Mouse (Mus musculus) E14TG2a.4 (cell line): ENCODE results near the gene Abhd12.

Source experiments
- H3K27me3 ChIP-seq: 2 replicates; pipeline ENCODE4 v1.6.1; 2014; ENCODE audit warnings: low read length, control low read depth; ENCODE audit not compliant: insufficient read depth
- H3K36me3 ChIP-seq: 2 replicates; pipeline ENCODE4 v1.6.1; 2014; ENCODE audit warnings: low read length, control low read depth; ENCODE audit not compliant: insufficient read depth
- H3K4me1 ChIP-seq: replicated peaks from 2 replicates; pipeline ENCODE4 v1.6.1; 2014; ENCODE audit warnings: low read depth, low read length, control low read depth
- H3K4me3 ChIP-seq: replicated peaks from 2 replicates; pipeline ENCODE4 v1.5.1; 2014; ENCODE audit warnings: mild to moderate bottlenecking, low read length
- H3K9me3 ChIP-seq: 2 replicates; pipeline ENCODE4 v1.6.1; 2014; ENCODE audit warnings: low read length, control low read depth
- CTCF ChIP-seq: conservative IDR thresholded peaks from 2 replicates; pipeline ENCODE4 v1.5.1; 2014; ENCODE audit warnings: low read length
- NANOG ChIP-seq: IDR thresholded peaks from 2 replicates; pipeline ENCODE4 v1.6.1; 2014; ENCODE audit warnings: borderline replicate concordance, low read length, mixed read lengths
- POU5F1 ChIP-seq: IDR thresholded peaks from 2 replicates; pipeline ENCODE4 v1.6.1; 2014; ENCODE audit warnings: low read length, borderline replicate concordance

Gene Abhd12

GRCm38 (mm10) chr2:150818742-150819141 is 85.8 kb downstream of the Abhd12 start:
- Histone ChIP-seq H3K27me3 (no peaks in the 10 kb centered on the region), H3K36me3 (peaks cover 41% of the 10 kb centered on the region), H3K4me1 (no peaks in the 10 kb centered on the region), H3K4me3 (no peak overlapping the region), H3K9me3 (no peaks in the 10 kb centered on the region)
- TF ChIP-seq CTCF (no peak), NANOG (no peak), POU5F1 (no peak)

- TF ChIP-seq POU5F1 (no peak), NANOG (no peak), CTCF (no peak)
- H3K9me3 ChIP-seq: no peaks in the 10 kb centered on the region
- H3K4me1 ChIP-seq: no peaks in the 10 kb centered on the region
- H3K36me3 ChIP-seq: peaks cover 46% of the 10 kb centered on the region
- H3K27me3 ChIP-seq: no peaks in the 10 kb centered on the region
- H3K4me3 ChIP-seq: no peak overlapping the region
Observed at GRCm38 (mm10) chr2:150816676-150817402, 87.7 kb downstream of the Abhd12 start.

- H3K36me3 ChIP-seq: peaks cover 44% of the 10 kb centered on the region
- H3K4me3 ChIP-seq: no peak overlapping the region
- no peaks in the 10 kb centered on the region for H3K27me3 ChIP-seq
- no peaks in the 10 kb centered on the region for H3K9me3 ChIP-seq
- H3K4me1 ChIP-seq: peaks cover 10% of the 10 kb centered on the region
- no peak for TF ChIP-seq CTCF
- TF ChIP-seq NANOG: no peak
- TF ChIP-seq POU5F1: no peak
Observed at GRCm38 (mm10) chr2:150812816-150813215, 91.7 kb downstream of the Abhd12 start.

GRCm38 (mm10) chr2:150810603-150811002 is 93.9 kb downstream of the Abhd12 start:
- Histone ChIP-seq H3K36me3 (peaks cover 30% of the 10 kb centered on the region), H3K4me1 (peaks cover 10% of the 10 kb centered on the region), H3K9me3 (no peaks in the 10 kb centered on the region), H3K27me3 (no peaks in the 10 kb centered on the region), H3K4me3 (no peak overlapping the region)
- TF ChIP-seq CTCF (no peak), NANOG (no peak), POU5F1 (no peak)

GRCm38 (mm10) chr2:150808812-150809211 is 95.7 kb downstream of the Abhd12 start:
- TF ChIP-seq CTCF (no peak), POU5F1 (no peak), NANOG (no peak)
- H3K27me3 ChIP-seq: no peaks in the 10 kb centered on the region
- peaks cover 10% of the 10 kb centered on the region for H3K4me1 ChIP-seq
- no peak overlapping the region for H3K4me3 ChIP-seq
- H3K9me3 ChIP-seq: no peaks in the 10 kb centered on the region
- H3K36me3 ChIP-seq: peaks cover 23% of the 10 kb centered on the region

GRCm38 (mm10) chr2:150808381-150808780 is 96.2 kb downstream of the Abhd12 start:
- H3K9me3 ChIP-seq: no peaks in the 10 kb centered on the region
- peaks cover 22% of the 10 kb centered on the region for H3K36me3 ChIP-seq
- no peak overlapping the region for H3K4me3 ChIP-seq
- no peaks in the 10 kb centered on the region for H3K27me3 ChIP-seq
- peaks cover 10% of the 10 kb centered on the region for H3K4me1 ChIP-seq
- TF ChIP-seq POU5F1 (no peak), CTCF (no peak), NANOG (no peak)

GRCm38 (mm10) chr2:150803035-150803434 is 101.5 kb downstream of the Abhd12 start:
- H3K36me3 ChIP-seq: no peaks in the 10 kb centered on the region
- H3K4me3 ChIP-seq: no peak overlapping the region
- no peaks in the 10 kb centered on the region for H3K4me1 ChIP-seq
- no peaks in the 10 kb centered on the region for H3K27me3 ChIP-seq
- H3K9me3 ChIP-seq: no peaks in the 10 kb centered on the region
- TF ChIP-seq CTCF (peak; percentile 25; the same call in 1 of the 2 replicates), NANOG (no peak)

- Histone ChIP-seq H3K4me1 (no peaks in the 10 kb centered on the region), H3K4me3 (no peak overlapping the region), H3K9me3 (no peaks in the 10 kb centered on the region), H3K27me3 (no peaks in the 10 kb centered on the region), H3K36me3 (no peaks in the 10 kb centered on the region)
- TF ChIP-seq POU5F1 (no peak), CTCF (no peak), NANOG (no peak)
Observed at GRCm38 (mm10) chr2:150800616-150801015, 103.9 kb downstream of the Abhd12 start.

GRCm38 (mm10) chr2:150798084-150798483 is 106.5 kb downstream of the Abhd12 start:
- no peak for TF ChIP-seq NANOG
- TF ChIP-seq CTCF: no peak
- TF ChIP-seq POU5F1: no peak
- no peaks in the 10 kb centered on the region for H3K9me3 ChIP-seq
- H3K36me3 ChIP-seq: no peaks in the 10 kb centered on the region
- H3K27me3 ChIP-seq: no peaks in the 10 kb centered on the region
- H3K4me3 ChIP-seq: no peak overlapping the region
- peaks cover under 1% of the 10 kb centered on the region; the same call in 1 of the 2 replicates for H3K4me1 ChIP-seq
